Mouse (Mus musculus): ENCODE results near the gene Syt17. TPM values are rescaled to one million over a fixed set of nuclear protein-coding genes. Genes with fewer than 3 reads are reported as not detected.

Gene Syt17
- total RNA-seq, 2 experiments from 2014 or later = 96.0 to 98.3 TPM

DNA sequence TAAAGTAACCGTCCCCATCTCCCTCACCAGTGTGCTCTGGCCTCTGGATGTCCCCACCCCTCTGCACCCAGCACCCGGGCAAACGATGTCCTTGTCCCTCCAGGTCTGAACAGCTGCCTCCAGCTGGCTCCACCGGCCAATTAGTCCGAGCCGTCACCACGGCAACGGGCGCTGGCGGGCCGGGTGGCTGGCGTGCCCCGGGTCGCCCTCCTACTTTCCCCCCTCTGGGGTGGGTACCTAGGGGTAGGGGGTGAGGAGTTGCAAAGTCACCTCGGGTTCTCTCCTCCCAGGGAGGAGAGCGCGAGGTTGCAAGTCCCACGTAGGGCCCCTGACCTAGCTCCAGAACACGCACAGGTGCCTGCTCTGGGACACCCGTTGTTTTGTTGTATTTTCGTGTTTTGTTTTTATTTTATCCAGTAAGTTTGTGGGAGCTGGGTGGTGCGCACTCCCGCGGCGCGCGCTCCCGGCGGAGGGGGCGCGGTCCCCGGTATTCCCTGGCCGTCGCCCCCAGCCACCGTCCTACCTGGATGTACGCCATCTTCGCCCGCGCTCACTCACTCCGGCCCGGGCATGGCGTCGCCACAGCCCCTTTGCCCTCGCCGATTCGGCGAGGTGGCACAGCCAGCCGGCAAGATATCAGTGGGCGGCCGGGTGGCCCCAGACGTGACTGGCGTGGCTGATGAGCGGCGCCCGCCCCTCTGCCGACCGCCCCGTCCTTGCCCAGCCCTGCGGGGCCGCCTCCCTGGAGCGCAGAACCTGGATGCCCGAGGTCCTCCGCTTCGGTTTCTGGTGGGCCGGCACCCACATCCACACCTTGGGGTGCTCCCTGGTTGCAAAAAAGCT, 510 bp downstream of the Syt17 start:
- no peak for TF ChIP-seq CTCF (conservative IDR thresholded peaks at IDR 0.05)
- H3K4me3 ChIP-seq = peak overlapping the region; percentile 66
- DNase-seq (ENCODE audit: low spot score in 2 of 2) = peak; percentile 38
- peak overlapping the region; percentile 79 for H3K27ac ChIP-seq

DNA sequence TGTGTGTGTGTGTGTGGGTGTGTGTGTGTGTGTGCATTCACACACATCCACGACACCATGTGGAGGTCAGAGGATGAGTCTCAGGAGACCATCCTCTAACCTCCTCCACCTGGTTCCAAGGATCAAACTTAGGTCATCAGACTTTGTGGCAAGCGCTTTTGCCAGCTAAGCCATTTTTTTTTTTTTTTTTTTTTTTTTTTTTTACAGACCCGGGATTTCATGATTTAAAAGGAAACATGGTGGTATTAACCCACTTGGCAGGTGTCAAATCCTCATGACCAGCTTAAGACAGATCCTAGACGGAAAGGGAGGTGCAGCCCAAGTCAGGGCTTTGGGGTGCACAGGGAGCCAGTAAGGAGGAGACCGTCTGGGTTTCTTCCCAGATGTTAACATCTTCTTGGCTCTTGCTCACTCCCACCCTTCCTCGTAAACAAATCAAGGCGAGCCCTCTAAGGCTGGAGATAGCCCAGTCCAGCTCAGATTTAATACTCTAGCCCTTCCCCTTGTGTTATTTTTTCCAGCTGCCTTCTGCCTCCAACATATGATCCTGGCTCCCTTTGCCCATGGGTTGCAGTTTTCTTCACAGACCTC, 4.0 kb downstream of the Syt17 start:
- TF ChIP-seq CTCF (conservative IDR thresholded peaks at IDR 0.05) = no peak
- H3K4me3 ChIP-seq = peak overlapping the region; percentile 57; the same call in 1 of the 2 replicates
- peak overlapping the region; percentile 94 for H3K27ac ChIP-seq
- DNase-seq (ENCODE audit: low spot score in 2 of 2) = no peak

- DNase-seq (ENCODE audit: low spot score in 2 of 2) = peak; percentile 69 to 79
- Histone ChIP-seq H3K27ac (peak overlapping the region; percentile 94), H3K4me3 (peak overlapping the region; percentile 57)
- TF ChIP-seq CTCF (conservative IDR thresholded peaks at IDR 0.05) = peak; percentile 23; the same call in 1 of the 2 replicates
Measured at GRCm38 (mm10) chr7:118443371-118443770, 4.7 kb downstream of the Syt17 start.

DNA sequence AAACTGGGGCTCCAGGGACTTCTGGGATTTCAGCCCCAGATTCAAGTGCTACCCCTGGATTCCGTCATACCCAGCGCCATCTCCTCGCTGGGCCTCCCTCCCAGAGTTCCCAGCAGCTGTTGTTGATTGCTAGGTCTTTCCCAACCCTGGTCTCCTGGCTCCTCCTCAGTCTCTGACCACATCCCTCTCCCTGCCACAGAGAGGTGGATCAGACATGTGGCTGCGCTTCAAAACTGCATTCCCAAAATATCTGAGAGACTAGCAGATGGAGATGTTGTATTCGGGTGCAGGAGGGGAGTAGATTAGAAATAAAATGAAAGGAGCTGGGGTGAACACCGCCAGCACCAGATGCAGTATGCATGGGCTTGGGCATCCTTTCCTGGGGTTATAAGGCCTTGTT, 6.5 kb downstream of the Syt17 start:
- no peak for TF ChIP-seq CTCF (conservative IDR thresholded peaks at IDR 0.05)
- Histone ChIP-seq H3K4me3 (peak overlapping the region; percentile 57), H3K27ac (peak overlapping the region; percentile 94)
- DNase-seq (ENCODE audit: low spot score in 2 of 2) = peak in 1 of 2 experiments; percentile 34

GRCm38 (mm10) chr7:118437101-118437802, 10.8 kb downstream of the Syt17 start:
- DNase-seq (ENCODE audit: low spot score in 2 of 2) = peak; percentile 51 to 60
- Histone ChIP-seq H3K4me3 (no peak overlapping the region), H3K27ac (peak overlapping the region; percentile 59)
- TF ChIP-seq CTCF (conservative IDR thresholded peaks at IDR 0.05) = peak; percentile 87

- DNase-seq (ENCODE audit: low spot score in 2 of 2) = peak; percentile 82 to 92
- no peak overlapping the region for H3K4me3 ChIP-seq
- no peak for TF ChIP-seq CTCF (conservative IDR thresholded peaks at IDR 0.05)
- H3K27ac ChIP-seq = peak overlapping the region; percentile 78
Measured at GRCm38 (mm10) chr7:118428937-118429336, 19.1 kb downstream of the Syt17 start.

- DNase-seq (ENCODE audit: low spot score in 2 of 2) = no peak
- peak overlapping the region; percentile 72 for H3K27ac ChIP-seq
- no peak overlapping the region for H3K4me3 ChIP-seq
- TF ChIP-seq CTCF (conservative IDR thresholded peaks at IDR 0.05) = no peak
Measured at GRCm38 (mm10) chr7:118419491-118420180, 28.4 kb downstream of the Syt17 start.

DNA sequence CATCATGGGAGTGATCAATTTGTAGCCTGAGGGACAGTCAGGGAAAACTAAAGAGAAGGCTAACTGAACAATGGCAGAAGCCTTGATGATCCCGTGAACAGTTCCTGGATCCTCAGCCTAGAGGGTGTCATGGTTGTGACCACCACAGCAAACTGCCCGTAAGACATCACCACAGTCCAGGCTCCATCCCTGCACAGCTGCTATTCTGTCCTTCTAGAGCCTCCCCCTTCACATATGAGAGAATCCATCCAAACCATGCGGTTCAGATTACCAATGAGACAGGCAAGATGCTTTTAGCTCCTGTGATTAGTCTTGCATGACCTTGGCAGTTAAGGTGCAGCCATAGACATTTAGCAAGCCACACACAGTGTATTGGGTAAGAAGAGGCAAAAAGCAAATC, 33.8 kb downstream of the Syt17 start:
- no peak for TF ChIP-seq CTCF (conservative IDR thresholded peaks at IDR 0.05)
- H3K4me3 ChIP-seq = no peak overlapping the region
- DNase-seq (ENCODE audit: low spot score in 2 of 2) = no peak
- peak overlapping the region; percentile 14; the same call in 1 of the 2 replicates for H3K27ac ChIP-seq

DNA sequence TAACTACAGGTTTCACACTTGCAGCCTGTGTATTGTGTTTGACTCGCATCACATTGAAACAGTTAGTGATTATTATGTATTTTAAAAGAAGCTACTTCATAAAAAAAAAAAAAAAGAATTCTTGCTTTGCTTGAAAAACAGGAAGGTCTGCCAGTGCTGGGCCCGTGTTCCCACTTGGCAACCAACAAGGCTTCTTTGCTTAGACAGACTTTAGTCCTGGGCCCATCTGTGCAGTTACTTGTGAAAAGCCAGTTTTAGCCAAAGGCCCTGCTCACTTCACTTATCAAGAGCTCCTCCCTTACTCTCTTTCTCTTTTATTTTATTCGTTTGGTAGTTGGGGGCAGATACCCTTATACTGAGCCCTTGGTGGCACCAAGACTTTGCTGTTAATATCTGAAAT, 36.1 kb downstream of the Syt17 start:
- no peak overlapping the region for H3K4me3 ChIP-seq
- no peak for TF ChIP-seq CTCF (conservative IDR thresholded peaks at IDR 0.05)
- peak overlapping the region; percentile 54 for H3K27ac ChIP-seq
- DNase-seq (ENCODE audit: low spot score in 2 of 2) = no peak

GRCm38 (mm10) chr7:118409421-118409820, 38.6 kb downstream of the Syt17 start:
- no peak overlapping the region for H3K27ac ChIP-seq
- TF ChIP-seq CTCF (conservative IDR thresholded peaks at IDR 0.05) = peak; percentile 71
- no peak overlapping the region for H3K4me3 ChIP-seq
- DNase-seq (ENCODE audit: low spot score in 2 of 2) = no peak

- 0 out of 2 replicates have a peak overlapping the region, but pooled peaks have one; percentile 59 for H3K27ac ChIP-seq
- no peak for TF ChIP-seq CTCF (conservative IDR thresholded peaks at IDR 0.05)
- no peak for DNase-seq (ENCODE audit: low spot score in 2 of 2)
- no peak overlapping the region for H3K4me3 ChIP-seq
Measured at GRCm38 (mm10) chr7:118405251-118405650, 42.8 kb downstream of the Syt17 start.

DNA sequence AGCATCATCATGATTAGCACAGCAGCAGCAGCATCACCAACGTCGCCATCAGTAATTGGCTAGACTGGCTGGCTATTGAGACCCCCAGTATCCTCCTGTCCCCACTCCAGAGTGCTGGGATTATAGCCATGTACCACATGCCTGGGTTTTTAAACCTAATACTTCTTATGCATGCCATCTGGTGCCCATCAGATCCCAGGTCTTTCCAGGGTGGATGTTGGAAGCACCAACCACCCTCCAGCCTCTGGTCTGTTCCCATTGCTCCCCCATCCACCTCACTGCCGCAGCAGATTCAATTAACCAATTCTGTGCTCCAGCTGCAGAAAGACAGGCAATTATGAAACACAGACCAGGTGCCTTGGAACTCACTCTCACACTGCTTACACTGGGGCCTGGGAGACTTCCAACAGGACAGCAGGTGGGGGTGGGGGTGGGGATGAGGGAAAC, 45.4 kb downstream of the Syt17 start:
- TF ChIP-seq CTCF (conservative IDR thresholded peaks at IDR 0.05) = no peak
- no peak for DNase-seq (ENCODE audit: low spot score in 2 of 2)
- peak overlapping the region; percentile 64; the same call in 1 of the 2 replicates for H3K27ac ChIP-seq
- H3K4me3 ChIP-seq = no peak overlapping the region

All from layer of hippocampus, adult 2 months (tissue).